Mouse (Mus musculus): ENCODE measurements around the gene Aprt. TPM values are rescaled to one million over a fixed set of nuclear protein-coding genes. Genes with fewer than 3 reads are reported as not detected.

The Aprt gene
- total RNA-seq, 1 experiment = 400 TPM

- TF ChIP-seq MAFK (IDR thresholded peaks at IDR 0.05; ENCODE audit: insufficient read depth, low read depth, low read length) (no peak), CHD2 (IDR thresholded peaks at IDR 0.05; ENCODE audit: low read depth, low read length) (no peak), ZNF384 (IDR thresholded peaks at IDR 0.05; ENCODE audit: low read depth, low read length) (no peak), HCFC1 (IDR thresholded peaks at IDR 0.05; ENCODE audit: borderline replicate concordance, insufficient read depth, low read length) (no peak), ZC3H11A (IDR thresholded peaks at IDR 0.05; ENCODE audit: borderline replicate concordance, low read depth, low read length) (no peak)
- H3K4me1 ChIP-seq (ENCODE audit: control insufficient read depth in 2 of 2, insufficient read depth in 2 of 2, low read length in 2 of 2, poor library complexity in 1 of 2) = no peaks in the 10 kb centered on the region
- no peak overlapping the region for H3K27ac ChIP-seq (ENCODE audit: insufficient read depth, low read depth, low read length, poor library complexity, severe bottlenecking)
- H3K4me3 ChIP-seq (ENCODE audit: insufficient read depth in 1 of 2, low read depth in 1 of 2, low read length in 2 of 2, poor library complexity in 1 of 2, severe bottlenecking in 1 of 2) = no peak overlapping the region
- no peaks in the 10 kb centered on the region for H3K36me3 ChIP-seq (ENCODE audit: control insufficient read depth, insufficient read depth, low read length, poor library complexity, severe bottlenecking)
- H3K9me3 ChIP-seq (ENCODE audit: control insufficient read depth, insufficient read depth, low read depth, low read length) = no peaks in the 10 kb centered on the region
- in situ Hi-C loops (cut with MboI; ENCODE audit: low sequenced_read_pairs in 2 of 2, unreplicated experiment in 2 of 2) = no loop called here
- no peak overlapping the region for H3K9ac ChIP-seq (ENCODE audit: insufficient read depth, low read depth, low read length, poor library complexity, severe bottlenecking)
- no peak for DNase-seq (ENCODE audit: low read depth, low spot score)
These were observed 30.1 kb upstream of the Aprt start for GRCm38 (mm10) chr8:122606810-122607209.

GRCm38 (mm10) chr8:122605367-122605766, 28.7 kb upstream of the Aprt start:
- no peak overlapping the region for H3K4me3 ChIP-seq (ENCODE audit: insufficient read depth in 1 of 2, low read depth in 1 of 2, low read length in 2 of 2, poor library complexity in 1 of 2, severe bottlenecking in 1 of 2)
- no peak overlapping the region for H3K9ac ChIP-seq (ENCODE audit: insufficient read depth, low read depth, low read length, poor library complexity, severe bottlenecking)
- TF ChIP-seq ZNF384 (IDR thresholded peaks at IDR 0.05; ENCODE audit: low read depth, low read length) (no peak), ZC3H11A (IDR thresholded peaks at IDR 0.05; ENCODE audit: borderline replicate concordance, low read depth, low read length) (no peak), MAFK (IDR thresholded peaks at IDR 0.05; ENCODE audit: insufficient read depth, low read depth, low read length) (no peak), HCFC1 (IDR thresholded peaks at IDR 0.05; ENCODE audit: borderline replicate concordance, insufficient read depth, low read length) (no peak), CHD2 (IDR thresholded peaks at IDR 0.05; ENCODE audit: low read depth, low read length) (no peak)
- no peak for DNase-seq (ENCODE audit: low read depth, low spot score)
- H3K4me1 ChIP-seq (ENCODE audit: control insufficient read depth in 2 of 2, insufficient read depth in 2 of 2, low read length in 2 of 2, poor library complexity in 1 of 2) = no peaks in the 10 kb centered on the region
- no peaks in the 10 kb centered on the region for H3K9me3 ChIP-seq (ENCODE audit: control insufficient read depth, insufficient read depth, low read depth, low read length)
- no peak overlapping the region for H3K27ac ChIP-seq (ENCODE audit: insufficient read depth, low read depth, low read length, poor library complexity, severe bottlenecking)
- in situ Hi-C loops (cut with MboI; ENCODE audit: low sequenced_read_pairs in 2 of 2, unreplicated experiment in 2 of 2) = no loop called here
- H3K36me3 ChIP-seq (ENCODE audit: control insufficient read depth, insufficient read depth, low read length, poor library complexity, severe bottlenecking) = no peaks in the 10 kb centered on the region

- H3K9ac ChIP-seq (ENCODE audit: insufficient read depth, low read depth, low read length, poor library complexity, severe bottlenecking) = no peak overlapping the region
- no peak for TF ChIP-seq HCFC1 (IDR thresholded peaks at IDR 0.05; ENCODE audit: borderline replicate concordance, insufficient read depth, low read length)
- no peak for TF ChIP-seq MAFK (IDR thresholded peaks at IDR 0.05; ENCODE audit: insufficient read depth, low read depth, low read length)
- no peak for TF ChIP-seq CHD2 (IDR thresholded peaks at IDR 0.05; ENCODE audit: low read depth, low read length)
- no peak for TF ChIP-seq ZNF384 (IDR thresholded peaks at IDR 0.05; ENCODE audit: low read depth, low read length)
- no peak for TF ChIP-seq ZC3H11A (IDR thresholded peaks at IDR 0.05; ENCODE audit: borderline replicate concordance, low read depth, low read length)
- H3K27ac ChIP-seq (ENCODE audit: insufficient read depth, low read depth, low read length, poor library complexity, severe bottlenecking) = no peak overlapping the region
- no peaks in the 10 kb centered on the region for H3K9me3 ChIP-seq (ENCODE audit: control insufficient read depth, insufficient read depth, low read depth, low read length)
- in situ Hi-C loops (cut with MboI; ENCODE audit: low sequenced_read_pairs in 2 of 2, unreplicated experiment in 2 of 2) = no loop called here
- no peaks in the 10 kb centered on the region for H3K4me1 ChIP-seq (ENCODE audit: control insufficient read depth in 2 of 2, insufficient read depth in 2 of 2, low read length in 2 of 2, poor library complexity in 1 of 2)
- no peaks in the 10 kb centered on the region for H3K36me3 ChIP-seq (ENCODE audit: control insufficient read depth, insufficient read depth, low read length, poor library complexity, severe bottlenecking)
- no peak overlapping the region for H3K4me3 ChIP-seq (ENCODE audit: insufficient read depth in 1 of 2, low read depth in 1 of 2, low read length in 2 of 2, poor library complexity in 1 of 2, severe bottlenecking in 1 of 2)
- no peak for DNase-seq (ENCODE audit: low read depth, low spot score)
These were observed 27.9 kb upstream of the Aprt start for GRCm38 (mm10) chr8:122604640-122605039.

GRCm38 (mm10) chr8:122600666-122601065, 24.0 kb upstream of the Aprt start:
- TF ChIP-seq ZC3H11A (IDR thresholded peaks at IDR 0.05; ENCODE audit: borderline replicate concordance, low read depth, low read length) (no peak), HCFC1 (IDR thresholded peaks at IDR 0.05; ENCODE audit: borderline replicate concordance, insufficient read depth, low read length) (no peak), MAFK (IDR thresholded peaks at IDR 0.05; ENCODE audit: insufficient read depth, low read depth, low read length) (no peak), ZNF384 (IDR thresholded peaks at IDR 0.05; ENCODE audit: low read depth, low read length) (no peak), CHD2 (IDR thresholded peaks at IDR 0.05; ENCODE audit: low read depth, low read length) (no peak)
- H3K9ac ChIP-seq (ENCODE audit: insufficient read depth, low read depth, low read length, poor library complexity, severe bottlenecking) = no peak overlapping the region
- in situ Hi-C loops (cut with MboI; ENCODE audit: low sequenced_read_pairs in 2 of 2, unreplicated experiment in 2 of 2) = no loop called here
- DNase-seq (ENCODE audit: low read depth, low spot score) = no peak
- no peaks in the 10 kb centered on the region for H3K4me1 ChIP-seq (ENCODE audit: control insufficient read depth in 2 of 2, insufficient read depth in 2 of 2, low read length in 2 of 2, poor library complexity in 1 of 2)
- no peak overlapping the region for H3K4me3 ChIP-seq (ENCODE audit: insufficient read depth in 1 of 2, low read depth in 1 of 2, low read length in 2 of 2, poor library complexity in 1 of 2, severe bottlenecking in 1 of 2)
- H3K9me3 ChIP-seq (ENCODE audit: control insufficient read depth, insufficient read depth, low read depth, low read length) = no peaks in the 10 kb centered on the region
- no peaks in the 10 kb centered on the region for H3K36me3 ChIP-seq (ENCODE audit: control insufficient read depth, insufficient read depth, low read length, poor library complexity, severe bottlenecking)
- no peak overlapping the region for H3K27ac ChIP-seq (ENCODE audit: insufficient read depth, low read depth, low read length, poor library complexity, severe bottlenecking)

- no peak overlapping the region for H3K4me3 ChIP-seq (ENCODE audit: insufficient read depth in 1 of 2, low read depth in 1 of 2, low read length in 2 of 2, poor library complexity in 1 of 2, severe bottlenecking in 1 of 2)
- no peak overlapping the region for H3K9ac ChIP-seq (ENCODE audit: insufficient read depth, low read depth, low read length, poor library complexity, severe bottlenecking)
- H3K9me3 ChIP-seq (ENCODE audit: control insufficient read depth, insufficient read depth, low read depth, low read length) = no peaks in the 10 kb centered on the region
These were observed 19.3 kb upstream of the Aprt start for GRCm38 (mm10) chr8:122596031-122596430.

More at GRCm38 (mm10) chr8:122596031-122596430, 19.3 kb upstream of the Aprt start:
- H3K4me1 ChIP-seq (ENCODE audit: control insufficient read depth in 2 of 2, insufficient read depth in 2 of 2, low read length in 2 of 2, poor library complexity in 1 of 2) = no peaks in the 10 kb centered on the region
- in situ Hi-C loops (cut with MboI; ENCODE audit: low sequenced_read_pairs in 2 of 2, unreplicated experiment in 2 of 2) = no loop called here
- no peak for DNase-seq (ENCODE audit: low read depth, low spot score)
- H3K36me3 ChIP-seq (ENCODE audit: control insufficient read depth, insufficient read depth, low read length, poor library complexity, severe bottlenecking) = no peaks in the 10 kb centered on the region
- H3K27ac ChIP-seq (ENCODE audit: insufficient read depth, low read depth, low read length, poor library complexity, severe bottlenecking) = no peak overlapping the region
- no peak for TF ChIP-seq HCFC1 (IDR thresholded peaks at IDR 0.05; ENCODE audit: borderline replicate concordance, insufficient read depth, low read length)
- TF ChIP-seq MAFK (IDR thresholded peaks at IDR 0.05; ENCODE audit: insufficient read depth, low read depth, low read length) = no peak
- no peak for TF ChIP-seq CHD2 (IDR thresholded peaks at IDR 0.05; ENCODE audit: low read depth, low read length)
- TF ChIP-seq ZC3H11A (IDR thresholded peaks at IDR 0.05; ENCODE audit: borderline replicate concordance, low read depth, low read length) = no peak
- TF ChIP-seq ZNF384 (IDR thresholded peaks at IDR 0.05; ENCODE audit: low read depth, low read length) = no peak

All from ES-E14 (cell line).